Mouse (Mus musculus) ES-E14 (cell line): Measurements from ENCODE around the gene Cdc25a. TPM values are rescaled to one million over a fixed set of nuclear protein-coding genes. Genes with fewer than 3 reads are reported as not detected.

Source experiments
- DNase-seq: peaks from one replicate; pipeline ENCODE4 v3.0.0-alpha.2; 2013; ENCODE audit warnings: low read depth, low spot score
- H3K27ac ChIP-seq: 2 replicates; pipeline ENCODE4 v1.5.1; 2012; ENCODE audit warnings: low read depth, mild to moderate bottlenecking, low read length, moderate library complexity, mixed read lengths; ENCODE audit not compliant: poor library complexity, insufficient read depth, severe bottlenecking
- H3K36me3 ChIP-seq: 2 replicates; pipeline ENCODE4 v1.6.1; 2012; ENCODE audit warnings: mild to moderate bottlenecking, low read length, moderate library complexity, mixed read lengths; ENCODE audit not compliant: control insufficient read depth, poor library complexity, insufficient read depth, severe bottlenecking
- H3K4me1 ChIP-seq, 2 experiments: fragments of 150-350 bp in 1 of 2; sonication (generic) in 1 of 2; 2 replicates each; pipeline ENCODE4 v1.6.1; 2012; ENCODE audit warnings: low read length in 2 of 2, mild to moderate bottlenecking in 1 of 2, mixed read lengths in 1 of 2; ENCODE audit not compliant: control insufficient read depth in 2 of 2, insufficient read depth in 2 of 2, poor library complexity in 1 of 2
- H3K4me3 ChIP-seq, 2 experiments: fragments of 150-350 bp in 1 of 2; sonication (generic) in 1 of 2; 2 replicates each; pipeline ENCODE4 v1.5.1; 2012; ENCODE audit warnings: low read length in 2 of 2, low read depth in 1 of 2, mild to moderate bottlenecking in 1 of 2, mixed read lengths in 1 of 2; ENCODE audit not compliant: insufficient read depth in 1 of 2, poor library complexity in 1 of 2, severe bottlenecking in 1 of 2
- H3K9ac ChIP-seq: 2 replicates; pipeline ENCODE4 v1.6.1; 2012; ENCODE audit warnings: low read depth, mild to moderate bottlenecking, low read length, mixed read lengths; ENCODE audit not compliant: poor library complexity, insufficient read depth, severe bottlenecking
- H3K9me3 ChIP-seq: fragments of 150-350 bp; sonication (generic); 2 replicates; pipeline ENCODE4 v1.6.1; 2012; ENCODE audit warnings: low read depth, mild to moderate bottlenecking, low read length; ENCODE audit not compliant: control insufficient read depth, insufficient read depth
- CHD2 ChIP-seq: IDR thresholded peaks from 2 replicates; pipeline ENCODE4 v1.6.1; 2014; ENCODE audit warnings: mild to moderate bottlenecking, low read depth, low read length, inconsistent platforms
- HCFC1 ChIP-seq: IDR thresholded peaks from 2 replicates; pipeline ENCODE4 v1.6.1; 2012; ENCODE audit warnings: low read length, inconsistent platforms, borderline replicate concordance; ENCODE audit not compliant: insufficient read depth
- MAFK ChIP-seq: IDR thresholded peaks from 2 replicates; pipeline ENCODE4 v1.6.1; 2014; ENCODE audit warnings: mild to moderate bottlenecking, low read depth, low read length, inconsistent platforms; ENCODE audit not compliant: insufficient read depth
- ZC3H11A ChIP-seq: IDR thresholded peaks from 2 replicates; pipeline ENCODE4 v1.6.1; 2012; ENCODE audit warnings: low read depth, mild to moderate bottlenecking, inconsistent platforms, low read length, borderline replicate concordance
- ZNF384 ChIP-seq: IDR thresholded peaks from 2 replicates; pipeline ENCODE4 v1.6.1; 2012; ENCODE audit warnings: low read depth, low read length, inconsistent platforms
- in situ Hi-C, 2 experiments: fragments of 600-800 bp; cut with MboI; formaldehyde crosslinking; loops; one replicate each; pipeline ENCODE4 v1.15.1; 2025; ENCODE audit warnings: low sequenced_read_pairs in 2 of 2, inconsistent platforms in 1 of 2; ENCODE audit not compliant: unreplicated experiment in 2 of 2
- total RNA-seq: library from RNA; depleted of rRNA; stranded (reverse); fragments of 300-350 nt; gene quantifications from 2 replicates; pipeline ENCODE4 v1.2.3, GENCODE M21; 2012

The Cdc25a gene
- total RNA-seq, 1 experiment, result 58.3 TPM

DNA sequence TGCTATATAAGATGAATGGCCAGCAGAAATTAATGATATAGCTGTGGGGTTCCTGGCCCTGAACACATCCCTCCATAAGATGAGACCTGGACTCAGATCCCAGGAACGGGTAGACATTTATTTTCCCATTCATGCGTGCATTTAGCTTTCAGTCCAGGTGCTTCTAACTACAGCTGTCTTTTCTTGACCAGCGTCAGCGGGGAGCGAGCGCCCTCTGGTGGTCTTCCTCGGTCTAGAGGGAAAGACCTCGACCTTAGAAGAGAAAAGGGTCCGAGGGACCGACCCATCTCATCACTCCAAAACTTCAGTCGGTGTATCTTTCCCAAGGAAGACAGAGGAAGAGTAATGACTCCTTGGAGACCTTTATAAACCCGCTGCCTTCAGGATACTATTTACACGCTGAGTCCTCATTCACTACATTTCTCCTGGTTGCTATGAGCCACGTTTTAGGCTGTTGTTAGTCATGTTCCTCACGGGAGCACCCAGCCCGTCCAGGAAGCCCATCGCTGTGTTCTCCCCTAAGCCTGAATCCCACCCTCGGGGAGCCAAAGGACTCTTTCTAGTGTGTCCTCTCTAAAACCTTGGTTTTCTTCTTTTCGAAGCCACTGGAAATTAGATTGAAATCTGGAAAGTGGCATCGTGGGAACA, 12.9 kb upstream of the Cdc25a start:
- Histone ChIP-seq H3K27ac (no peak overlapping the region), H3K9ac (no peak overlapping the region), H3K4me1 (peaks cover 1 to 3% of the 10 kb centered on the region in 2 experiments; a peak in 1 of 4 replicates), H3K4me3 (peak overlapping the region in 1 of 2 experiments; percentile 53; a peak in 2 of 4 replicates), H3K36me3 (no peaks in the 10 kb centered on the region), H3K9me3 (no peaks in the 10 kb centered on the region)
- in situ Hi-C loops, result no loop called here
- TF ChIP-seq ZC3H11A (peak; percentile 68; the same call in 1 of the 2 replicates), CHD2 (no peak)
- DNase-seq, result peak; percentile 76

DNA sequence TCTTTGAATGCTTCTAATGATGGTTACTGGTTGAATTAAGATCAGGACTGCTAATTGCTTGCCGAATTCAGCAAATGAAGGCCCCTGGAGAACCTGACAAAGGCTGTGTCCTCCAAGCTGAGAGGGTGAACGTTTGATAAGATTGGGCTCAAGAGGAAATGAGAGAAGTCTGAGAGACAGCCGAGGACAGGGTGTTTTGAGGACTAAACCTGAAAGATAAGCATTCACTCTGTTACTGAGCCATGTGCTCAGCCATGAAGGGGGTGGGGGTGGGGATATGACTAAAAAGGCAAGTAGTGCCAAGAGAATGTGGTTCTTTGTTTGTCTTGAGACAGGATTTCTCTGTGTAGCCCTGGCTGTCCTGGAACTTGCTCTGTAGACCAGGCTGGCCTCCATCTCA, 12.3 kb upstream of the Cdc25a start:
- H3K9me3 ChIP-seq, result no peaks in the 10 kb centered on the region
- in situ Hi-C loops, result no loop called here
- H3K4me1 ChIP-seq, result peaks cover 1 to 3% of the 10 kb centered on the region in 2 experiments; a peak in 1 of 4 replicates
- no peak overlapping the region for H3K9ac ChIP-seq
- no peak overlapping the region for H3K4me3 ChIP-seq
- TF ChIP-seq MAFK, result no peak
- no peak for TF ChIP-seq HCFC1
- TF ChIP-seq ZC3H11A, result no peak
- TF ChIP-seq CHD2, result no peak
- TF ChIP-seq ZNF384, result no peak
- no peaks in the 10 kb centered on the region for H3K36me3 ChIP-seq
- no peak for DNase-seq
- H3K27ac ChIP-seq, result no peak overlapping the region

DNA sequence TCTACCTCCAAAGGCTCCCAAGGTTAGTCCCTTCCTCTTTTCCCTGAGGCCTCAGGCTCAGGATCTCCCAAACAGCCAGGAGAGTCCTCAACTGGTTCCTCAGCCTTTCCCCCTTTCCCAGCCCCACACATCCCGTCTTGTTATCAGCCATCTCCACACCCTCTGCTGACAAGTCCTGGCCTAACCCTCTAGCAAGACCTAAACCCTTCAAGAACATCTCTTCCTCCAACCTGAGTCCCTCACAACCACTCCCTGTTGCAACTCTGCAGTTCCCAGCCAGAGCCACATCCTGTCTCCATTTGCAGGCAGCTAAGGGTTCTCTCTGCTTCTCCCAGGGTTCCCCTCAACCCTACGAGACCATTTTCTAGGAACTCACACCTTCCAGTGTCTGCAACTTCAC, 9.2 kb upstream of the Cdc25a start:
- peaks cover 3 to 5% of the 10 kb centered on the region in 2 experiments; a peak in 2 of 4 replicates for H3K4me1 ChIP-seq
- DNase-seq, result no peak
- H3K9me3 ChIP-seq, result no peaks in the 10 kb centered on the region
- no peak overlapping the region for H3K27ac ChIP-seq
- H3K4me3 ChIP-seq, result no peak overlapping the region
- no peak for TF ChIP-seq ZNF384
- no peak for TF ChIP-seq MAFK
- no peak for TF ChIP-seq HCFC1
- TF ChIP-seq ZC3H11A, result no peak
- in situ Hi-C loops, result no loop called here
- H3K9ac ChIP-seq, result no peak overlapping the region
- no peaks in the 10 kb centered on the region for H3K36me3 ChIP-seq

DNA sequence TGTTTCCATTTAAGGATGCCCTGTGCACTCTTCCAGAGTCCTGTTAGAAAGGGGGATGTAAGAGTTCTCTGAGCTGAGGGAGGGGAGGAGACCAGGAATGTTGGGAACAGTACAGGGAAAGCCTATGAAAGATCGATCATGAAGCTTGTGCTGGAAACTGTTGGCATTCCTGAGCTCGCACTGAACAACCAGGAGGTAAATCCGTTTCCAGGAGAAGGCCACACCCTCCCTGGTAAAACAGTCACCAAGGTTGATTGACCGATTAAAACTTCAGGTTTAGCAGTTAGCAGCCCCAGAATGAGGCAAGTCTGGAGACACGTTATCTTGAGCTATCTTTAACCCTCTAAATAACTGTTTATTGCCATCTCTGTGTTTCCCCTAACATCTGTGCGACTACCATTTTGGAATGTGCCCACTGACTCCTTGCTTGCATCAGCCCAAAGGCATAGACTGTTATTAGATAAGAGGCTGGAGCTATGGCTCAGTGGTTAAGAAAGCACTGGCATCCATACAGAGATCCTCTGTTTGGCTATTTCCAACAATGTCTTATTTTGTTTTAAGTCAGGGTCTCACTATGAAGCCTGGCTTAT, 4.3 kb upstream of the Cdc25a start:
- Histone ChIP-seq H3K4me3 (no peak overlapping the region; a peak in 1 of 4 replicates), H3K27ac (no peak overlapping the region; the same call in 1 of the 2 replicates), H3K9me3 (no peaks in the 10 kb centered on the region), H3K36me3 (no peaks in the 10 kb centered on the region), H3K4me1 (peaks cover 4 to 11% of the 10 kb centered on the region in 2 experiments; a peak in 2 of 4 replicates), H3K9ac (no peak overlapping the region)
- DNase-seq, result no peak
- TF ChIP-seq CHD2 (no peak), ZNF384 (no peak), ZC3H11A (no peak), MAFK (no peak), HCFC1 (no peak)
- in situ Hi-C loops, result no loop called here
